Mouse (Mus musculus): ENCODE measurements around the gene Gm10271.

Gene Gm10271

DNA sequence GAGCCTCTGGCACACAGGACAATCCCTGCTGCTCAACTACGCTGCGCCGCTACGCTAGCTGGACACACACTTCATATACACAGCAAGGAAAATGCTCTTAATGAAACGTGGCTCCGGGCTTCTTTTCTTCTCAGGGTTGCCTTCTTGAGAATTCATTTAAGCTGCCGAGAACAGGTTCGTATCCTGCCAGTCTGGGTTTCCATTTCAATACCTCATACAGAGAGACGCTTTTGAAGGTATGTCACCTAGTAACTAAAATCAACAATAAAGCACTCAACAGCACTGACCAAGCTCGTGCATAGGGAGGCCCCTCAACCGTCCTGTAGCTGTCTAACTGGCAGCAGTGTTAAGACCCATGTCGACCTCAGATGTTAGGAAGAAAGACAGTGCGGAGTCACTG, 40.0 kb downstream of the Gm10271 start:
- no peak for DNase-seq (ENCODE audit: low spot score)

DNA sequence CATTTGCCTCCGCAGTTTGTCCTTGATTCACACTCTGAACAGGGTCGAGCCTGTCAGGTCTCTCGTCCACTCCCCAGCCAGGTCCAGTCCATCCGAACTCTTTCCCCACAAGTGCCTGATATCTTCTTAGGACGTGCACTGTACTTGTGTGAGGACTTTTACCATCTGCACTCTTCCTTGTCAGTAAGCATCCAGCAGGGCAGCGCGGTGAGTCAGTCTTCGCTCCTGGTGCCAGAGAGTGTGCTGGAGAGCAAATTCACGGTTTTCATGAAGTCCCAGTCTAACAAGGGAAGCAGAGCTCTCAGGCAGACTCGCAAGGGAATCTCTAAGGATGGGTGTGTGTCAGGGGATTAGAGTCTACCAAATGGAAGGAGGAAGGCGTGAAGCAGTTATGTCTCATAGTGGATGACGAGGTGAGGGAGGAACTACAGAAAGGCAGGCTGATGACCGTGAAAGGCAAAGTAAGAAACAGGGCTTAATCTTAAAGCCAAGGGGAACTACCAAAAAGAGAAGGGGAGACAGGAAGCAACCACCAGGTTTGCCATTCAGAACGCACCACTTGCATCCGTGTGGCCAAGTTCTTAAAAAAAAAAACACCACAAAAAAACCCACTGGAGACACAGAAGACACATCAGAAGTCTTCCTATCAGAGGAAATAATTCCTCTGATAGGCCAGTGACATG, 40.8 kb downstream of the Gm10271 start:
- no peak for DNase-seq (ENCODE audit: low spot score)

DNA sequence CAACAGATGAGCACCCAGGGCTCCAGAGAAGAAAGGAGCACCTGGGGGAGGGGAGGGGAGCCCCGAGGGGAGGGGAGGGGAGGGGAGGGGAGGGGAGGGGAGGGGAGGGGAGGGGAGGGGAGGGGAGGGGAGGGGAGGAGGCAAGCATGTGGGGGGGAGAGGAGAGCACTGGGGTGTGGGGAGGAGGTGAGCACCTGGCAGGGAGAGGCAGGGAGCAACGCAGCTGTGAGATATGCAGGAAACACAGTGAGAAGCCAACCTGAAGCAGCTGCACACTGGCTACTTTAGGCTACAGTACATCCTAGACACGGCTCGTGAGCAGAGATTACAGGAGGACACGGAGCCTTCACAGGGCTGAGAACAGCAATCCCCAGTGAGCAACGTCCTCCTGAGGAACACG, 41.5 kb downstream of the Gm10271 start:
- DNase-seq (ENCODE audit: low spot score), result no peak

DNA sequence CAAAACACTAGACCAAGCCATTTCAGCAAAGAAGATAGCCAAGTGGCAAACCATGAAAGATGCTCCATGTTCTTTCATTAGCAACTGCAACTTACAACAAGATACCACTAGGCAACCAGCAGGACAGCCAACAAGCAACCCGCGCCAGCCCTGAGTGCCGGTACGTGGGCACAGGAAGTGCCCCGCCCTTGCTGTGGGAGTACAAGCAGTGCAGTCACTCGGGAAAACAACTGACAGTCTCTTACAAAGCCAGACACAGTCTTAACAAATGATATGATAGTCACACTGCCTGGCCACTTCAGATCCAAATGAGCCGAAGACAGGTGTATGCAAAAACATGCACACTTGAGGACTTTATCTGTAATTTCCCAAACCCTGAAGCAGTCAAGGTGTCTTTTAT, 41.9 kb downstream of the Gm10271 start:
- no peak for DNase-seq (ENCODE audit: low spot score)

DNA sequence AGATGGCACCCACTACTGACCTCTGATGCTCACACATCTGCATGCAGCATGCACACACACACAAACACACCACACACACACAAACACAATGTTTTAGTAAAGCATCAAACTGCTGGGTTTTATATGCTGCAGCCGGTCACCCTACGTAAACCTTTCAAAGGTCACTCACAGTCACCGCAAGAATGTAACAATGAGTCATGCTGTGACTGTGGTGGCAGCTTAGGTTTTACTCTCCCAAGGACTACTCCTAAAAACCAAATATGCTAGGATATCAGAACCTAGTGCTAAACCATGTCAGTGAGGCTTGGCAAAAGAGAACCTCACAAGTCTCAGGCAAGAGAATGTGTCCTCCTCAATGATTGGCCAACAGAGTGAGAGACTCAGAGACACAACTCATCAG, 43.6 kb downstream of the Gm10271 start:
- no peak for DNase-seq (ENCODE audit: low spot score)

- DNase-seq (ENCODE audit: low spot score), result no peak
These were observed 45.8 kb downstream of the Gm10271 start for GRCm38 (mm10) chr10:116926428-116927113.

- DNase-seq (ENCODE audit: low spot score), result no peak
These were observed 48.5 kb downstream of the Gm10271 start for GRCm38 (mm10) chr10:116923651-116924495.

- DNase-seq (ENCODE audit: low spot score), result no peak
These were observed 50.2 kb downstream of the Gm10271 start for GRCm38 (mm10) chr10:116922161-116922560.

- no peak for DNase-seq (ENCODE audit: low spot score)
These were observed 51.0 kb downstream of the Gm10271 start for GRCm38 (mm10) chr10:116921416-116921815.

GRCm38 (mm10) chr10:116920641-116921040, 51.8 kb downstream of the Gm10271 start:
- DNase-seq (ENCODE audit: low spot score), result no peak

DNA sequence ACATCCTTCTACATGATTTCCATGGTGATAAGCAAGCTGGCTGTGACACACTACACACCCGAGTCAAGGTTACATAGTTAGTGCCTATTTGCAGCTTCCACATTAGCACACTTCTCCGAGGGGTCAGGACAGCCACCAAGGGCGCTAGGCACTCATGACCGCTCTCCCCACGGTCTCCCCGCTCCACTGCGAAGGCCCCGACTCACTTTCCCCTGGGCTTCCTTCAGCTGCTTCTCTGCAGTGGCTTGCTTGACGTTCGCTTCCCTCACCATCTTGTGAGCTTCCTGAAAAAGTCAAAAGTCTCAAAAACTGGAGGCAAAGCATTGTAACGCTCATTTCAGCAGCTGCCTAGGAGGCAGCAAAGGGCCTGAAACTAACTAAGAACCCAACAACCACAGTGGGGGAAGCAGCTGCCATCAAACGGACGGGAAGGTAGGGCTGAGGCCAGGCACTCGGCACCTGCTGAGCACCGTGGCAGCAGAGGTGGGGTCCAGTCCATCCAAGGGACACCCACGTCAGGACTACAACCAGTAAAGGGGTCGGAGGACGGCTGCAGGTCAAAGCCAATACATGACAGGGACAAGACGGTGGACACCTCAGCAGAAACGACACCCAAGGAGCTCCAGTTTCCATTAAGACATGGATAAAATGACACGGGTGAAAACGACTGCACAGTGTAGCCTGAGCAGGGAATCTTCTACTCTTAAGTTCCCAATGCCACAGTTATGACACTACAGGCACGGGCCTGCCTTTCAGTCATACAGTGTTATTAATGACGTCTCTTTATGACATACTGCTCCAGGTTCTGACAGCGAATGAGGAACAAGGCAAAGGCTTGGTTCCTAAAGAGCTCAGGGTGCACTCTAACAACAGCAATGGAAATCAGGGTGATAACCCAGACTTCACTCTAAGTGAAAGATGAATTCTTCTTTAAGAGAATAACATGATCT, 52.8 kb downstream of the Gm10271 start:
- no peak for DNase-seq (ENCODE audit: low spot score)

- DNase-seq (ENCODE audit: low spot score), result no peak
These were observed 55.8 kb downstream of the Gm10271 start for GRCm38 (mm10) chr10:116916581-116916980.

GRCm38 (mm10) chr10:116915286-116915685, 57.1 kb downstream of the Gm10271 start:
- no peak for DNase-seq (ENCODE audit: low spot score)

DNA sequence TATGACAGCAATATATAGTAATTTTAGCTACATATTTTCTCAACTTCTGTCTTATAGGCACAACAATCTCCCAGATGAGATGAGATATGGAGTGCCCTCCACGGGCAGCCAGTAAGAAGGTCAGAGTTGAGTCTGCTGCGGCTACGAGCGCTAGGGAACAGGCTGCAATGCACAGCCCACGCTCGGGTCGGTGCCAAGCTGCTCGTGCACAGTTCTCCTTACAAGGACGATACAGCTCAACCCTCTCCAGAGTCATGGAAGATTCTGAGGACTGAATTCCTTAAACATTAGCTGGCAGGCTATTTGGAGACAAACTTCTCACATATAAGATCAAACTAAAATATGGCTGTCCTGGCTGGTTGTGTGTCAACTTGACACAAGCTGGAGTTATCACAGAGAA, 57.8 kb downstream of the Gm10271 start:
- DNase-seq (ENCODE audit: low spot score), result no peak

GRCm38 (mm10) chr10:116913647-116914273, 58.6 kb downstream of the Gm10271 start:
- no peak for DNase-seq (ENCODE audit: low spot score)

DNA sequence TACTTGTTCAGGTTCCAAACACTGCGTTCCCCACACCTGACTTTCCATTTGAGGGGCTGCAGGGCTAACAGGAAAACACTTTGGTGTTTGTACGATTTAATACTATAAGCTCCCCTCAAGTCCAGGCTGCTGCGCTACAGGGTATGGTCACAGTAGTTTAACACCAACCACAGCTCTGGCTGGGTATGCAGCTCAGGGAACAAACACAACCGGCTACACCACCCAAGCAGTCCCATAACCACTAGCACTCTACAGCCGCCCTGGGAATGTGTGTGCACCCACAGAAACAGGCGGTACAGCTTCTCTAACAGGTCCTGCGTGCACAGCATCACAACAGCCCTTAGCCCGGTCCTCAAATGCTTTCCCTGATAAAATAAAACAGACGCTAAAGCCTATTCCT, 59.6 kb downstream of the Gm10271 start:
- no peak for DNase-seq (ENCODE audit: low spot score)

DNA sequence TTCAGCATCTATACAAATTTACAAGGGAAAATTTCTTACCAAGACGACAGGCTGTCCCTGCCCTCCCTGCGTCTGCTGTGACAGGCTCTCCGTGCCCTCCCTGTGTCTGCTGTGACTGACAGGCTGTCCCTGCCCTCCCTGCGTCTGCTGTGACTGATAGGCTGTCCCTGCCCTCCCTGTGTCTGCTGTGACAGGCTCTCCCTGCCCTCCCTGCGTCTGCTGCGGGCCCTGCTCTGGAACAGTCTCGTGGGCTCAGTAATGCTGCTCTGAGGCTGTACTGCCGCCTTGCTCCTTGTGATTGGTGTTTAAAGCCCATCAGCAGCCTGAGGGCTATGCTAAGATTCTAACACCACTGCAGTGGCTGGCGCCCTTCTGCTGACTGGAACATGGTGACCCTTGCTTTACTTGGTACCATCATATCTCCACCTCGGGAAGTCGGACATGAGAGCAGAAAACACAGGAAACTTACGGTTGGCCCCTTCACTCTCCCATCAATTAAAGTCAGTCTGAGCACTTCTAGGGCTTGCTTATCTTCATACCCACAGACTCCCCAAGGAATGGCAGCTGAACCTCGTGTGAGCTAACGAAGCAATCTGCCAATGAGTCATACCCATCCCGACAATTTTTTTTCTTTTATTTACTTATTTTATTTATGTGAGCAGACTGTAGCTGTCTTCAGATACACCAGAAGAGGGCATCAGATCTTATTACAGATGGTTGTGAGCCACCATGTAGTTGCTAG, 63.3 kb downstream of the Gm10271 start:
- DNase-seq (ENCODE audit: low spot score), result no peak

All from ovary, postnatal 14 days (tissue).